Mouse (Mus musculus) hindbrain, embryonic 15.5 days (tissue): ENCODE data around the gene Ctsm. TPM values are rescaled to one million over a fixed set of nuclear protein-coding genes. Genes with fewer than 3 reads are reported as not detected.
"Not testable (repeated sequence)": the region's sequence is repeated elsewhere in the genome, so short reads cannot be mapped to it uniquely, and the experiment has no call there.

Source experiments
- ATAC-seq: fragments of 200-750 bp; cut with Nextera tagmentation; 2 replicates; pipeline ENCODE4 v1.8.0; 2017; ENCODE audit warnings: low read depth, moderate number of reproducible peaks, moderate TSS enrichment; ENCODE audit not compliant: low FRiP score
- H3K27ac ChIP-seq: fragments of 300-500 bp; sonication (generic); replicated peaks from 2 replicates; pipeline ENCODE4 v1.5.1; 2015; ENCODE audit warnings: mild to moderate bottlenecking, inconsistent platforms
- H3K27me3 ChIP-seq: fragments of 300-500 bp; sonication (generic); 2 replicates; pipeline ENCODE4 v1.6.1; 2015; ENCODE audit warnings: control low read depth, inconsistent platforms
- H3K36me3 ChIP-seq: fragments of 300-500 bp; sonication (generic); 2 replicates; pipeline ENCODE4 v1.6.1; 2015; ENCODE audit warnings: control low read depth, inconsistent platforms
- H3K4me1 ChIP-seq: fragments of 300-500 bp; sonication (generic); replicated peaks from 2 replicates; pipeline ENCODE4 v1.6.1; 2015; ENCODE audit warnings: control low read depth, inconsistent platforms
- H3K4me2 ChIP-seq: fragments of 300-500 bp; sonication (generic); 2 replicates; pipeline ENCODE4 v1.6.1; 2015; ENCODE audit warnings: moderate library complexity, mild to moderate bottlenecking, inconsistent platforms
- H3K4me3 ChIP-seq: fragments of 300-500 bp; sonication (generic); 2 replicates; pipeline ENCODE4 v1.5.1; 2015; ENCODE audit warnings: mild to moderate bottlenecking, inconsistent platforms
- H3K9ac ChIP-seq: fragments of 300-500 bp; sonication (generic); 2 replicates; pipeline ENCODE4 v1.6.1; 2015; ENCODE audit warnings: inconsistent platforms
- H3K9me3 ChIP-seq: fragments of 300-500 bp; sonication (generic); 2 replicates; pipeline ENCODE4 v1.6.1; 2016; ENCODE audit warnings: control low read depth, inconsistent platforms
- WGBS: fragments of 180-500 bp; shearing (Covaris S2); methylation state at CpG from one replicate; pipeline ENCODE4 v1.1.7; 2015; 5-methylcytosine and 5-hydroxymethylcytosine counted together
- polyA plus RNA-seq: library from polyadenylated mRNA; unstranded; fragments of >200 nt; fragmentation: Nextera tagmentation; extraction: Ambion mirVana; gene quantifications from 2 replicates; pipeline ENCODE4 v1.2.1, GENCODE M21; 2015

Gene Ctsm
- polyA plus RNA-seq: not detected in 2 replicates

- no peak for ATAC-seq
- no peaks in the 10 kb centered on the region for H3K4me1 ChIP-seq
- H3K4me3 ChIP-seq: no peak within 1 kb of the TSS
- peaks cover 40% of the 10 kb centered on the region for H3K9me3 ChIP-seq
- 63% methylated on average over 4 of the region's 4 CpGs for WGBS
- no peaks in the 10 kb centered on the region for H3K36me3 ChIP-seq
- H3K27ac ChIP-seq: no peak within 1 kb of the TSS
- no peaks in the 10 kb centered on the region for H3K27me3 ChIP-seq
- no peak within 1 kb of the TSS for H3K9ac ChIP-seq
- H3K4me2 ChIP-seq: no peak within 1 kb of the TSS
Measured at GRCm38 (mm10) chr13:61541631-61542030, at the start of gene Ctsm. Ctsm (minus strand) TSS chr13:61541839.

- no peaks in the 10 kb centered on the region for H3K27me3 ChIP-seq
- no peak for ATAC-seq
- H3K4me3 ChIP-seq: no peak within 1 kb of the TSS
- no peak within 1 kb of the TSS for H3K9ac ChIP-seq
- H3K4me2 ChIP-seq: no peak within 1 kb of the TSS
- H3K36me3 ChIP-seq: no peaks in the 10 kb centered on the region
- H3K9me3 ChIP-seq: peaks cover 36% of the 10 kb centered on the region
- no peak within 1 kb of the TSS for H3K27ac ChIP-seq
- no peaks in the 10 kb centered on the region for H3K4me1 ChIP-seq
Measured at GRCm38 (mm10) chr13:61570027-61570426, 28.4 kb upstream of the Ctsm start, which contains the start of gene Cts3. Cts3 (minus strand) TSS chr13:61570127.

- not testable (repeated sequence) for H3K9ac ChIP-seq, H3K4me2 ChIP-seq, H3K27ac ChIP-seq, H3K27me3 ChIP-seq, H3K4me3 ChIP-seq, ATAC-seq, H3K36me3 ChIP-seq, H3K4me1 ChIP-seq
- H3K9me3 ChIP-seq: peaks cover 38% of the 10 kb centered on the region
- WGBS: 61% methylated on average over 1 of the region's 1 CpGs
Measured at GRCm38 (mm10) chr13:61568074-61568473, 26.4 kb upstream of the Ctsm start, which contains the start of gene Gm49352. Gm49352 (minus strand) TSS chr13:61568174.

Other genes starting within 250 kb of the Ctsm start
- not detected in 2 replicates for gene Cts7, start 183.6 kb downstream of the Ctsm start, polyA plus RNA-seq
- not detected in 2 replicates for gene Gm49352, start 26.3 kb upstream of the Ctsm start, polyA plus RNA-seq
- gene Cts3, start 28.3 kb upstream of the Ctsm start, polyA plus RNA-seq: not detected in 2 replicates